In genomic region chr11:75135358-75135757, GRCm38 (mm10) we compare ENCODE assay signal across 16 mouse cellular contexts. TPM values are rescaled to one million over a fixed set of nuclear protein-coding genes. Genes with fewer than 3 reads are reported as not detected.
DNase-seq lines count a peak whose midpoint lies in the region; ATAC-seq and TF ChIP-seq lines count a peak whose summit lies in the region.
"Had no signal": no experiment of that assay in that cellular context is flagged by ENCODE, and none has a peak within 500 bp of the region (broad histone marks: within the 10 kb centered on the region; RNA-seq: fewer than 3 reads in every experiment).

No protein-coding gene starts in this region.

- H3K27me3 ChIP-seq in limb, embryonic 12.5 days, result no peaks in the 10 kb centered on the region
- H3K27me3 ChIP-seq in limb, embryonic 10.5 days (ENCODE audit: low read depth, poor library complexity, severe bottlenecking), result no peaks in the 10 kb centered on the region
- H3K27me3 ChIP-seq in limb, embryonic 14.5 days (ENCODE audit: control insufficient read depth, insufficient read depth, low read length), result no peaks in the 10 kb centered on the region
- H3K27me3 ChIP-seq: liver, embryonic 15.5 days had no signal

- no peak overlapping the region for H3K9ac ChIP-seq in limb, embryonic 12.5 days (replicated peaks)
- H3K9ac ChIP-seq in limb, embryonic 14.5 days (ENCODE audit: low read depth, low read length, severe bottlenecking), result no peak overlapping the region
- H3K9ac ChIP-seq: liver, embryonic 15.5 days had no signal

- ATAC-seq in limb, embryonic 12.5 days (ENCODE audit: insufficient number of reproducible peaks, insufficient read depth, low FRiP score, low TSS enrichment, low read depth), result no peak
- no peak for ATAC-seq in limb, embryonic 14.5 days (ENCODE audit: low FRiP score, low read depth)
- ATAC-seq in megakaryocyte-erythroid progenitor cell, adult 5-6 weeks (replicated peaks; ENCODE audit: low FRiP score, low TSS enrichment, poor library complexity, severe bottlenecking), result no peak
- ATAC-seq: midbrain, embryonic 16.5 days had no signal

- no peaks in the 10 kb centered on the region; the same call in none of the 2 replicates for H3K36me3 ChIP-seq in limb, embryonic 12.5 days
- 0 out of 2 replicates have a peak, but pooled peaks cover 4% of the 10 kb centered on the region for H3K36me3 ChIP-seq in limb, embryonic 10.5 days
- H3K36me3 ChIP-seq in limb, embryonic 14.5 days (ENCODE audit: control insufficient read depth, insufficient read depth, low read length), result peaks cover 2% of the 10 kb centered on the region; the same call in 1 of the 2 replicates
- H3K36me3 ChIP-seq: liver, embryonic 15.5 days had no signal

- 91% methylated on average over 4 of the region's 4 CpGs for WGBS in limb, embryonic 12.5 days
- WGBS in limb, embryonic 10.5 days, result 91% methylated on average over 4 of the region's 4 CpGs
- WGBS in limb, embryonic 14.5 days, result 81% methylated on average over 4 of the region's 4 CpGs

- TF ChIP-seq CTCF in gastrocnemius, adult 2 months (IDR thresholded peaks at IDR 0.05), result no peak

- TF ChIP-seq POLR2A in limb, embryonic 14.5 days (IDR thresholded peaks at IDR 0.05; ENCODE audit: borderline replicate concordance, extremely low read depth, insufficient read depth, insufficient read length), result no peak

- peaks cover 67% of the 10 kb centered on the region for H3K4me1 ChIP-seq in limb, embryonic 12.5 days (replicated peaks)
- peaks cover 74% of the 10 kb centered on the region for H3K4me1 ChIP-seq in limb, embryonic 10.5 days
- H3K4me1 ChIP-seq in limb, embryonic 14.5 days (ENCODE audit: control insufficient read depth, insufficient read depth, low read length), result peaks cover 61% of the 10 kb centered on the region

- intact Hi-C loops in gastrocnemius, adult 2 months (cut with DNase I), result no loop called here

- H3K4me3 ChIP-seq in gastrocnemius, adult 2 months, result no peak overlapping the region
- no peak overlapping the region for H3K4me3 ChIP-seq in limb, embryonic 12.5 days (replicated peaks)
- no peak overlapping the region for H3K4me3 ChIP-seq in limb, embryonic 10.5 days
- H3K4me3 ChIP-seq in limb, embryonic 14.5 days (replicated peaks; ENCODE audit: low read length), result no peak overlapping the region
- H3K4me3 ChIP-seq: left cerebral cortex, adult 2 months; liver, embryonic 15.5 days had no signal

- peak overlapping the region; percentile 77 for H3K27ac ChIP-seq in gastrocnemius, adult 2 months
- peak overlapping the region; percentile 66; the same call in 1 of the 2 replicates for H3K27ac ChIP-seq in limb, embryonic 12.5 days
- H3K27ac ChIP-seq in limb, embryonic 10.5 days, result no peak overlapping the region
- H3K27ac ChIP-seq in limb, embryonic 14.5 days (replicated peaks; ENCODE audit: low read depth, low read length), result 0 out of 2 replicates have a peak overlapping the region, but pooled peaks have one; percentile 27
- H3K27ac ChIP-seq: left cerebral cortex, adult 2 months; liver, embryonic 15.5 days had no signal

- H3K4me2 ChIP-seq in limb, embryonic 12.5 days, result no peak overlapping the region
- H3K4me2 ChIP-seq in limb, embryonic 14.5 days (replicated peaks; ENCODE audit: low read depth, low read length, severe bottlenecking), result no peak overlapping the region
- H3K4me2 ChIP-seq: liver, embryonic 15.5 days had no signal

- no peaks in the 10 kb centered on the region for H3K9me3 ChIP-seq in limb, embryonic 12.5 days
- no peaks in the 10 kb centered on the region for H3K9me3 ChIP-seq in limb, embryonic 10.5 days (replicated peaks)
- no peaks in the 10 kb centered on the region for H3K9me3 ChIP-seq in limb, embryonic 14.5 days (ENCODE audit: control insufficient read depth, low read length)
- H3K9me3 ChIP-seq: liver, embryonic 15.5 days had no signal

- DNase-seq in gastrocnemius, adult 2 months, result no peak
- no peak for DNase-seq in gastrocnemius, postnatal 25 days
- DNase-seq in limb, embryonic 10.5 days (ENCODE audit: low spot score), result no peak
- peak; percentile 78 to 89 for DNase-seq in kidney, adult 8-10 months
- no peak for DNase-seq in limb, embryonic 14.5 days (ENCODE audit: low spot score)
- DNase-seq in adrenal gland, adult 8-10 months, result no peak
- DNase-seq: cerebellum, adult 18-20 months; embryo, embryonic 11 days; heart, postnatal 36 days; lung, postnatal 36 days; thymus, adult 18-20 months had no signal

RNA-seq across cellular contexts. Expression of gene Hic1, which starts 34.0 kb away (rescaled TPM):
- 1 to 10 TPM; 4.6 to 6.6 TPM for total RNA-seq in gastrocnemius, adult 2 months (2021)
- 1 to 10 TPM; 5.7 to 5.9 TPM for total RNA-seq in gastrocnemius, postnatal 25 days (2021)
- 30.3 and 35.5 TPM in 2 replicates for polyA plus RNA-seq in limb, embryonic 12.5 days (2016; fragmentation: Nextera tagmentation; extraction: Ambion mirVana)
- 0.99 and 3.5 TPM in 2 replicates for polyA plus RNA-seq in limb, embryonic 10.5 days (2016; fragmentation: Nextera tagmentation; extraction: Ambion mirVana)
- polyA plus RNA-seq in limb, embryonic 14.5 days (2012; rRNA removed), result 90.8 and 125 TPM in 2 replicates
- 21.4 and 24.6 TPM in 2 replicates for polyA plus RNA-seq in limb, embryonic 14.5 days (2014; fragmentation: Nextera tagmentation; extraction: Ambion mirVana)
- 0.17 TPM in 1 of 2 replicates, not detected in the other for total RNA-seq in megakaryocyte-erythroid progenitor cell, adult 5-6 weeks (2014; fragmentation: Nextera tagmentation)
- total RNA-seq in megakaryocyte-erythroid progenitor cell, adult 5-6 weeks (2017), result 0.52 TPM in 1 of 2 replicates, not detected in the other
- 10 to 100 TPM in 2 of 4 experiments, 1 to 10 TPM in 2; 7.7 to 16.5 (median 11.4) TPM for total RNA-seq in adrenal gland, adult 8-10 months (2022)

RNA-seq across cellular contexts. Expression of gene Ovca2, which starts 43.3 kb away (rescaled TPM):
- 1 to 10 TPM; 2.5 to 3.6 TPM for total RNA-seq in gastrocnemius, adult 2 months (2021)
- 1 to 10 TPM; 2.8 to 3.3 TPM for total RNA-seq in gastrocnemius, postnatal 25 days (2021)
- 29.6 and 31.0 TPM in 2 replicates for polyA plus RNA-seq in limb, embryonic 12.5 days (2016; fragmentation: Nextera tagmentation; extraction: Ambion mirVana)
- 38.0 and 39.9 TPM in 2 replicates for polyA plus RNA-seq in limb, embryonic 10.5 days (2016; fragmentation: Nextera tagmentation; extraction: Ambion mirVana)
- polyA plus RNA-seq in limb, embryonic 14.5 days (2012; rRNA removed), result 22.5 and 25.0 TPM in 2 replicates
- polyA plus RNA-seq in limb, embryonic 14.5 days (2014; fragmentation: Nextera tagmentation; extraction: Ambion mirVana), result 29.8 and 30.3 TPM in 2 replicates
- 18.8 and 21.3 TPM in 2 replicates for total RNA-seq in megakaryocyte-erythroid progenitor cell, adult 5-6 weeks (2014; fragmentation: Nextera tagmentation)
- total RNA-seq in megakaryocyte-erythroid progenitor cell, adult 5-6 weeks (2017), result 17.6 and 29.0 TPM in 2 replicates
- 10 to 100 TPM; 22.3 to 28.9 (median 25.9) TPM for total RNA-seq in adrenal gland, adult 8-10 months (2022)

RNA-seq across cellular contexts. Expression of gene Dph1, which starts 55.7 kb away (rescaled TPM):
- total RNA-seq in gastrocnemius, adult 2 months (2021), result 1 to 10 TPM; 5.5 to 6.2 TPM
- total RNA-seq in gastrocnemius, postnatal 25 days (2021), result 1 to 10 TPM; 5.6 to 5.8 TPM
- polyA plus RNA-seq in limb, embryonic 12.5 days (2016; fragmentation: Nextera tagmentation; extraction: Ambion mirVana), result 24.0 and 25.5 TPM in 2 replicates
- polyA plus RNA-seq in limb, embryonic 10.5 days (2016; fragmentation: Nextera tagmentation; extraction: Ambion mirVana), result 32.7 and 35.3 TPM in 2 replicates
- 30.0 and 46.6 TPM in 2 replicates for polyA plus RNA-seq in limb, embryonic 14.5 days (2012; rRNA removed)
- 23.1 and 25.5 TPM in 2 replicates for polyA plus RNA-seq in limb, embryonic 14.5 days (2014; fragmentation: Nextera tagmentation; extraction: Ambion mirVana)
- 22.3 and 25.0 TPM in 2 replicates for total RNA-seq in megakaryocyte-erythroid progenitor cell, adult 5-6 weeks (2014; fragmentation: Nextera tagmentation)
- 13.3 and 14.2 TPM in 2 replicates for total RNA-seq in megakaryocyte-erythroid progenitor cell, adult 5-6 weeks (2017)
- total RNA-seq in adrenal gland, adult 8-10 months (2022), result 10 to 100 TPM; 32.3 to 46.1 (median 44.7) TPM

RNA-seq across cellular contexts. Expression of gene Rtn4rl1, which starts 58.2 kb away (rescaled TPM):
- 1 to 10 TPM in 1 of 2 experiments, under 1 TPM in 1; 0.54 to 1.1 TPM for total RNA-seq in gastrocnemius, adult 2 months (2021)
- 1 to 10 TPM in 1 of 2 experiments, under 1 TPM in 1; 1.00 to 1.7 TPM for total RNA-seq in gastrocnemius, postnatal 25 days (2021)
- 1.5 and 2.1 TPM in 2 replicates for polyA plus RNA-seq in limb, embryonic 12.5 days (2016; fragmentation: Nextera tagmentation; extraction: Ambion mirVana)
- polyA plus RNA-seq in limb, embryonic 10.5 days (2016; fragmentation: Nextera tagmentation; extraction: Ambion mirVana), result 0.90 and 1.3 TPM in 2 replicates
- polyA plus RNA-seq in limb, embryonic 14.5 days (2012; rRNA removed), result 3.4 and 3.9 TPM in 2 replicates
- polyA plus RNA-seq in limb, embryonic 14.5 days (2014; fragmentation: Nextera tagmentation; extraction: Ambion mirVana), result 4.4 and 5.3 TPM in 2 replicates
- total RNA-seq in megakaryocyte-erythroid progenitor cell, adult 5-6 weeks (2014; fragmentation: Nextera tagmentation), result not detected in 2 replicates
- 0.80 TPM in 1 of 2 replicates, not detected in the other for total RNA-seq in megakaryocyte-erythroid progenitor cell, adult 5-6 weeks (2017)
- 10 to 100 TPM; 39.9 to 74.9 (median 58.7) TPM for total RNA-seq in adrenal gland, adult 8-10 months (2022)

Comparison
In these comparisons a context has a peak if more than half of its experiments do, and no peak if none do; other contexts are left out.
1. DNase-seq: peak in kidney, adult 8-10 months (2 of 2); none in gastrocnemius, adult 2 months (single experiment), gastrocnemius, postnatal 25 days (single experiment), limb, embryonic 10.5 days (single experiment), limb, embryonic 14.5 days (single experiment) and adrenal gland, adult 8-10 months (single experiment).
2. RNA of gene Ovca2, which starts 43.3 kb away (total RNA-seq): 17.6 to 29.0 TPM in megakaryocyte-erythroid progenitor cell, adult 5-6 weeks and 22.3 to 28.9 TPM in adrenal gland, adult 8-10 months; 2.5 to 3.6 TPM in gastrocnemius, adult 2 months and 2.8 to 3.3 TPM in gastrocnemius, postnatal 25 days; every median in the first group is over 4 times any median in the second.